Mouse (Mus musculus) MEL (cell line): ENCODE results near the gene Prkd2. TPM values are rescaled to one million over a fixed set of nuclear protein-coding genes. Genes with fewer than 3 reads are reported as not detected.

Experiments used
- DNase-seq: peaks from one replicate; pipeline ENCODE4 v3.0.0; 2011; ENCODE audit warnings: low read depth, low spot score
- H3K27ac ChIP-seq: 2 replicates; pipeline ENCODE4 v1.5.1; 2012; ENCODE audit warnings: low read depth, mild to moderate bottlenecking, control low read depth, low read length, moderate library complexity; ENCODE audit not compliant: control insufficient read depth
- H3K27me3 ChIP-seq, 2 experiments: fragments of 150-350 bp in 1 of 2; sonication (generic) in 1 of 2; 2 replicates each; pipeline ENCODE4 v1.6.1; 2012; ENCODE audit warnings: low read length in 2 of 2, mild to moderate bottlenecking in 2 of 2, improper control_type of control experiment in 1 of 2, moderate library complexity in 1 of 2; ENCODE audit not compliant: insufficient read depth in 2 of 2, control insufficient read depth in 1 of 2
- H3K36me3 ChIP-seq, 2 experiments: 2 replicates each; pipeline ENCODE4 v1.6.1; 2012 to 2014; ENCODE audit warnings: low read length in 2 of 2, improper control_type of control experiment in 1 of 2, inconsistent platforms in 1 of 2, mild to moderate bottlenecking in 1 of 2; ENCODE audit not compliant: insufficient read depth in 2 of 2, control insufficient read depth in 1 of 2
- H3K4me1 ChIP-seq, 2 experiments: fragments of 150-350 bp in 1 of 2; sonication (generic) in 1 of 2; 2 replicates each; pipeline ENCODE4 v1.6.1; 2012; ENCODE audit warnings: low read length in 2 of 2, improper control_type of control experiment in 1 of 2, mild to moderate bottlenecking in 1 of 2; ENCODE audit not compliant: insufficient read depth in 2 of 2, control insufficient read depth in 1 of 2
- H3K4me3 ChIP-seq, 2 experiments: fragments of 150-350 bp in 1 of 2; sonication (generic) in 1 of 2; 2 replicates each; pipeline ENCODE4 v1.5.1; 2012; ENCODE audit warnings: low read depth in 2 of 2, low read length in 2 of 2, mild to moderate bottlenecking in 2 of 2, moderate library complexity in 2 of 2, control low read depth in 1 of 2, improper control_type of control experiment in 1 of 2; ENCODE audit not compliant: control insufficient read depth in 1 of 2, insufficient read depth in 1 of 2
- H3K79me2 ChIP-seq: 2 replicates; pipeline ENCODE4 v1.6.1; 2012; ENCODE audit warnings: mild to moderate bottlenecking, low read length, moderate library complexity; ENCODE audit not compliant: control insufficient read depth, poor library complexity, insufficient read depth
- H3K9ac ChIP-seq: 2 replicates; pipeline ENCODE4 v1.6.1; 2012; ENCODE audit warnings: low read depth, mild to moderate bottlenecking, control low read depth, low read length, moderate library complexity; ENCODE audit not compliant: control insufficient read depth, poor library complexity, severe bottlenecking
- H3K9me3 ChIP-seq: fragments of 150-350 bp; sonication (generic); replicated peaks from 2 replicates; pipeline ENCODE4 v1.6.1; 2012; ENCODE audit warnings: mild to moderate bottlenecking, low read length, improper control_type of control experiment, moderate library complexity; ENCODE audit not compliant: insufficient read depth
- BHLHE40 ChIP-seq: IDR thresholded peaks from 2 replicates; pipeline ENCODE4 v1.6.1; 2012; ENCODE audit warnings: low read depth, mild to moderate bottlenecking, inconsistent platforms, low read length, improper control_type of control experiment, borderline replicate concordance
- CHD1 ChIP-seq: IDR thresholded peaks from 2 replicates; pipeline ENCODE4 v1.6.1; 2012; ENCODE audit warnings: low read depth, mild to moderate bottlenecking, inconsistent platforms, low read length, improper control_type of control experiment
- CHD2 ChIP-seq: IDR thresholded peaks from 2 replicates; pipeline ENCODE4 v1.6.1; 2011; ENCODE audit warnings: low read length, improper control_type of control experiment
- CTCF ChIP-seq, 3 experiments: IDR thresholded peaks in 2 of 3; conservative IDR thresholded peaks in 1 of 3; 2 replicates each; pipeline ENCODE4 v1.5.1; 2011 to 2012; ENCODE audit warnings: low read length in 3 of 3, low read depth in 2 of 3, mild to moderate bottlenecking in 2 of 3, improper control_type of control experiment in 1 of 3, inconsistent platforms in 1 of 3, mixed read lengths in 1 of 3, moderate library complexity in 1 of 3; ENCODE audit not compliant: control insufficient read depth in 1 of 3, insufficient read depth in 1 of 3, poor library complexity in 1 of 3, severe bottlenecking in 1 of 3
- ELF1 ChIP-seq: IDR thresholded peaks from 2 replicates; pipeline ENCODE4 v1.6.1; 2014; ENCODE audit warnings: low read depth, mild to moderate bottlenecking, inconsistent platforms, low read length, improper control_type of control experiment, moderate library complexity
- EP300 ChIP-seq, 2 experiments: IDR thresholded peaks; 2 replicates each; pipeline ENCODE4 v1.6.1; 2011; ENCODE audit warnings: improper control_type of control experiment in 2 of 2, low read length in 2 of 2, low read depth in 1 of 2, mild to moderate bottlenecking in 1 of 2
- GATA1 ChIP-seq: IDR thresholded peaks from 2 replicates; pipeline ENCODE4 v1.6.1; 2011; ENCODE audit warnings: low read depth, low read length, improper control_type of control experiment
- JUND ChIP-seq: IDR thresholded peaks from 2 replicates; pipeline ENCODE4 v1.6.1; 2011; ENCODE audit warnings: low read depth, mild to moderate bottlenecking, improper control_type of control experiment, low read length
- KAT2A ChIP-seq: conservative IDR thresholded peaks from 2 replicates; pipeline ENCODE4 v1.6.1; 2012; ENCODE audit warnings: low read depth, low read length, improper control_type of control experiment, inconsistent platforms
- MAFK ChIP-seq: IDR thresholded peaks from 2 replicates; pipeline ENCODE4 v1.6.1; 2011; ENCODE audit warnings: low read depth, mild to moderate bottlenecking, low read length, improper control_type of control experiment, borderline replicate concordance
- MAX ChIP-seq: IDR thresholded peaks from 2 replicates; pipeline ENCODE4 v1.6.1; 2011; ENCODE audit warnings: low read length, improper control_type of control experiment
- MYB ChIP-seq: IDR thresholded peaks from 2 replicates; pipeline ENCODE4 v1.6.1; 2011; ENCODE audit warnings: mild to moderate bottlenecking, low read depth, low read length, improper control_type of control experiment
- MYC ChIP-seq: IDR thresholded peaks from 2 replicates; pipeline ENCODE4 v1.6.1; 2011; ENCODE audit warnings: low read depth, mild to moderate bottlenecking, low read length, improper control_type of control experiment, moderate library complexity
- NRF1 ChIP-seq: IDR thresholded peaks from 2 replicates; pipeline ENCODE4 v1.6.1; 2014; ENCODE audit warnings: low read depth, mild to moderate bottlenecking, inconsistent platforms, low read length, improper control_type of control experiment, moderate library complexity; ENCODE audit not compliant: poor library complexity, insufficient read depth, severe bottlenecking
- POLR2AphosphoS2 ChIP-seq: IDR thresholded peaks from 2 replicates; pipeline ENCODE4 v1.6.1; 2011; ENCODE audit warnings: low read length, improper control_type of control experiment
- POLR2AphosphoS5 ChIP-seq: IDR thresholded peaks from 2 replicates; pipeline ENCODE4 v1.6.1; 2012; ENCODE audit warnings: low read depth, borderline replicate concordance, mild to moderate bottlenecking, inconsistent platforms, low read length, moderate library complexity, mixed read lengths
- RAD21 ChIP-seq: IDR thresholded peaks from 2 replicates; pipeline ENCODE4 v1.6.1; 2011; ENCODE audit warnings: mild to moderate bottlenecking, low read depth, low read length, improper control_type of control experiment
- SIN3A ChIP-seq: IDR thresholded peaks from 2 replicates; pipeline ENCODE4 v1.6.1; 2012; ENCODE audit warnings: low read length, improper control_type of control experiment, inconsistent platforms
- SMC3 ChIP-seq: IDR thresholded peaks from 2 replicates; pipeline ENCODE4 v1.6.1; 2011; ENCODE audit warnings: low read depth, low read length, improper control_type of control experiment
- TAL1 ChIP-seq: IDR thresholded peaks from 2 replicates; pipeline ENCODE4 v1.6.1; 2012; ENCODE audit warnings: mild to moderate bottlenecking, inconsistent platforms, low read length, moderate library complexity, mixed read lengths
- UBTF ChIP-seq: IDR thresholded peaks from 2 replicates; pipeline ENCODE4 v1.6.1; 2012; ENCODE audit warnings: low read depth, mild to moderate bottlenecking, inconsistent platforms, low read length, improper control_type of control experiment, moderate library complexity, borderline replicate concordance; ENCODE audit not compliant: insufficient read depth
- USF1 ChIP-seq: IDR thresholded peaks from 2 replicates; pipeline ENCODE4 v1.6.1; 2014; ENCODE audit warnings: low read depth, mild to moderate bottlenecking, inconsistent platforms, low read length, improper control_type of control experiment, moderate library complexity
- USF2 ChIP-seq, 2 experiments: IDR thresholded peaks; 2 replicates each; pipeline ENCODE4 v1.6.1; 2011 to 2012; ENCODE audit warnings: improper control_type of control experiment in 2 of 2, low read length in 2 of 2, borderline replicate concordance in 1 of 2, inconsistent platforms in 1 of 2, low read depth in 1 of 2, mild to moderate bottlenecking in 1 of 2; ENCODE audit not compliant: insufficient read depth in 1 of 2
- ZC3H11A ChIP-seq: IDR thresholded peaks from 2 replicates; pipeline ENCODE4 v1.6.1; 2012; ENCODE audit warnings: low read depth, mild to moderate bottlenecking, inconsistent platforms, low read length, improper control_type of control experiment
- ZKSCAN1 ChIP-seq: IDR thresholded peaks from 2 replicates; pipeline ENCODE4 v1.6.1; 2012; ENCODE audit warnings: low read depth, mild to moderate bottlenecking, inconsistent platforms, low read length, improper control_type of control experiment, moderate library complexity
- ZNF384 ChIP-seq: IDR thresholded peaks from 2 replicates; pipeline ENCODE4 v1.6.1; 2012; ENCODE audit warnings: low read depth, mild to moderate bottlenecking, inconsistent platforms, low read length, improper control_type of control experiment
- polyA plus RNA-seq, 2 experiments: library from polyadenylated mRNA; stranded (reverse) in 1 of 2; unstranded in 1 of 2; fragments of >175 nt in 1 of 2; fragments of >200 nt in 1 of 2; gene quantifications; 2 replicates each; pipeline versions ENCODE4 v1.2.1 to v1.2.4; 2012; ENCODE audit warnings: low replicate concordance in 2 of 2, low read depth in 1 of 2; ENCODE audit not compliant: insufficient read length in 2 of 2, insufficient read depth in 1 of 2, missing spikeins in 1 of 2
- total RNA-seq: library from RNA; depleted of rRNA; stranded (reverse); fragments of 300-350 nt; gene quantifications from 2 replicates; pipeline ENCODE4 v1.2.3, GENCODE M21; 2012

Prkd2 gene
- total and polyA plus RNA-seq, 3 experiments, result 2.9 to 8.7 TPM; not detected in 1

GRCm38 (mm10) chr7:16811649-16812070, 31.0 kb upstream of the Prkd2 start:
- H3K27me3 ChIP-seq, result no peaks in the 10 kb centered on the region
- no peak overlapping the region for H3K9ac ChIP-seq
- H3K79me2 ChIP-seq, result peaks cover 5% of the 10 kb centered on the region
- no peak overlapping the region for H3K27ac ChIP-seq
- peaks cover 3 to 4% of the 10 kb centered on the region in 2 experiments; a peak in 3 of 4 replicates for H3K4me1 ChIP-seq
- no peak for DNase-seq
- TF ChIP-seq USF1, result no peak
- no peak overlapping the region for H3K4me3 ChIP-seq
- H3K9me3 ChIP-seq, result no peaks in the 10 kb centered on the region
- H3K36me3 ChIP-seq, result peaks cover 0 to 3% of the 10 kb centered on the region in 2 experiments; a peak in 2 of 4 replicates

GRCm38 (mm10) chr7:16812505-16812904, 30.2 kb upstream of the Prkd2 start:
- Histone ChIP-seq H3K4me1 (peaks cover 3 to 7% of the 10 kb centered on the region in 2 experiments), H3K27me3 (no peaks in the 10 kb centered on the region), H3K4me3 (no peak overlapping the region), H3K27ac (no peak overlapping the region), H3K9me3 (no peaks in the 10 kb centered on the region), H3K79me2 (peaks cover 13% of the 10 kb centered on the region), H3K36me3 (peaks cover 0 to 7% of the 10 kb centered on the region in 2 experiments; a peak in 3 of 4 replicates), H3K9ac (no peak overlapping the region)
- no peak for DNase-seq
- TF ChIP-seq CHD1 (no peak), USF2 (IDR thresholded peaks at IDR 0.05; ENCODE audit: borderline replicate concordance in 1 of 2, insufficient read depth in 1 of 2, low read depth in 1 of 2, low read length in 2 of 2) (no peak), JUND (no peak), USF1 (no peak), KAT2A (no peak), ZC3H11A (peak; percentile 9; the same call in 1 of the 2 replicates), CTCF (IDR thresholded peaks at IDR 0.05 in 2 of 3, conservative IDR thresholded peaks at IDR 0.05 in 1 of 3; ENCODE audit: control insufficient read depth in 1 of 3, insufficient read depth in 1 of 3, low read depth in 2 of 3, low read length in 3 of 3, poor library complexity in 1 of 3, severe bottlenecking in 1 of 3) (peak; percentile 3 to 51 (median 35); a peak in 4 of 6 replicates), MAX (no peak), SMC3 (peak; percentile 19), RAD21 (peak; percentile 24), NRF1 (no peak), CHD2 (no peak)

DNA sequence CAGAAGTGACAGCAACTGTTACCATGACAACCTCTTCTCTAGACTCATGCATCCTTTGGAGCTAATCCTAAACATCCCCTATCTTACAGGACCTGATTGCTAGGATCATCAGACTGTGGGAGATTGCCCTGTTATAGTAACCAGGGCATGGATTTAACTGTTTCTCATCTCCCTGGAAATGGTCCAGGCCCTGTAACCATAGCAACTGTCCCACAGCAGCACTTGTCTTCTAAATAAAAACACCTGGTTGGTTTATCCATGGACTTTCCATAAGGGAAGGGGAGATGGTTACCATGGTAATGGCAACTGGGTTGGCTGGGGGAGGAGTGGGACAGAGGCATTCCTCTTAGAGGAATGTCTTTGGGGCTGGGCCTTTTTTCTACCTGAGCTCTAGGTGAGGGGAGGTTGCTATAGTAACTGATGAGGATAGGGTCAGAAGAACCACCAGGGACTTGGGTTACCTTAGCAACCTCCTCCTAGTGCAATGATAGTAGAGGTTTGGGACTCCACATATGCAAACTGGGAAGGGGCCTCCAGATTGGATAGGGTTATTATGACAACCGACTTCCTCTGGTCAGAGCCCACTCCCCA, 27.3 kb upstream of the Prkd2 start, which contains the start of gene Strn4:
TSS of gene Strn4 (plus strand) at position 539 of the 591 bp plus-strand sequence.
- H3K4me1 ChIP-seq, result peaks cover 15 to 27% of the 10 kb centered on the region in 2 experiments
- H3K4me3 ChIP-seq, result peak within 1 kb of the TSS; percentile 65 to 99
- H3K9ac ChIP-seq, result peak within 1 kb of the TSS; percentile 99
- no peaks in the 10 kb centered on the region for H3K27me3 ChIP-seq
- H3K79me2 ChIP-seq, result peaks cover 42% of the 10 kb centered on the region
- DNase-seq, result peak; percentile 40
- peak within 1 kb of the TSS; percentile 64 for H3K27ac ChIP-seq
- H3K36me3 ChIP-seq, result peaks cover 2 to 34% of the 10 kb centered on the region in 2 experiments
- H3K9me3 ChIP-seq, result no peaks in the 10 kb centered on the region
- no peak for TF ChIP-seq ZNF384
- TF ChIP-seq MYB, result no peak
- TF ChIP-seq UBTF, result no peak
- no peak for TF ChIP-seq POLR2AphosphoS5
- TF ChIP-seq ZKSCAN1, result no peak
- TF ChIP-seq RAD21, result no peak
- no peak for TF ChIP-seq GATA1
- TF ChIP-seq USF1, result no peak
- no peak for TF ChIP-seq MAFK
- no peak for TF ChIP-seq EP300 (IDR thresholded peaks at IDR 0.05; ENCODE audit: low read depth in 1 of 2, low read length in 2 of 2)
- TF ChIP-seq MYC, result no peak
- TF ChIP-seq CHD1, result no peak
- TF ChIP-seq BHLHE40, result no peak
- no peak for TF ChIP-seq SIN3A
- no peak for TF ChIP-seq POLR2AphosphoS2
- no peak for TF ChIP-seq TAL1
- TF ChIP-seq ELF1, result no peak
